Mouse (Mus musculus) adrenal gland, adult (tissue): Measurements from ENCODE around the gene Adprh.

ENCODE experiments used
- DNase-seq, 2 experiments: peaks; one replicate each; pipeline ENCODE4 v3.0.0; 2022 to 2023; ENCODE audit warnings: low spot score in 1 of 2; ENCODE audit not compliant: inconsistent age in 2 of 2

Gene Adprh

DNA sequence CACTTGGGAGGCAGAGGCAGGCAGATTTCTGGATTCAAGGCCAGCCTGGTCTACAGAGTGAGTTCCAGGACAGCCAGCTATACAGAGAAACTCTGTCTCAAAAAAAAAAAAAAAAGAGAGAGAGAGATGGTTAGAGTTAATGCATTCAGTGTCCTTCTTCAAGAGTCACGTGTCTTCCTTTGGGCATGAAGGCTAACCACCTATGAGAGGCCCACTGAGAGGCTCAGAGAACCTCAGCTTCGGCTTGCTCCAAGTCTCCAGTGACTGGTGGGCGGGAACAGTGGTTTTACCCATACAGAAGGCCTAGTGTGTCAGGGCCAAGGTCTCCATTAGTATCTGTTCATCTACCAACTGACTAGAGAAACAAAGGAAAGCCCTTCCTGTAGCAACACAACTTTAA, 53.4 kb downstream of the Adprh start:
- no peak for DNase-seq

DNA sequence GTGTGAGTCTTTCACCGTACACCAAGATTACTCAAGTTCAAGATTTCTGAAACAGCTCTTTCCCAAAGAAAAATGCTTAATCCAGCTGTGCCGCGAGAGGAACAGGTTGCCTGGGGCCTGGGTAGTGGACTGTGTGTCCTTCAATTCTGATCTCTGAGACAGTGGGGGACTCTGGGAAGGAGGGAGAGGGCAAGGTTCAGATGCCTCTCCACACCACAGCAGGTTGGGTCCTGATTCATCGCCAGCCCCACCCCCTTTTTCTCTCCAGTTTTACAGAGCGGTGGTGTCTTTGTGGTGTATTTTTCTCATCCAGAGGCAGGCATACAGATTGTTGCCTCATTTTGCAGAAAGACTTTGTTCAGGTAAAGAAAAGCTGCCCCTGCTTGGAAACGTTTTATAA, 54.2 kb downstream of the Adprh start:
- no peak for DNase-seq

DNA sequence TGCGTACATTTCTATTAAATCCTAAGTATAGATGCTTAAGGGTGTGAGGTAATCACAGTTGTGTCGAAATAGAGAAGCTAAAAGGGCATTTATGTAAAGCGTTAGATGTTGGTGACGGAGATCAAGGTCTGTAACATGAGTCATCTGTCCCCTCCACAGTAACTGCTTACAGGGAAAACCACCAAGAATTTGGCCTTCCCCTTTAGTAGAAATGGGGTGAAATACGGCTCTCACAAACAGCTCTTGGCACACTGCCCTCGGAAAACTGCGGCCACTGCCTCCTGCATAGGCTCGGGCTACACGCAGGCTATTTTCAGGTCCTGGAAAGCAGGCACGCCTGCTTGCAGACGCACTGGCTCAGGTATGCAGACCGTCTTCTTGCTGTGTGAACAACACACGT, 56.3 kb downstream of the Adprh start:
- peak; percentile 95 to 98 for DNase-seq

DNA sequence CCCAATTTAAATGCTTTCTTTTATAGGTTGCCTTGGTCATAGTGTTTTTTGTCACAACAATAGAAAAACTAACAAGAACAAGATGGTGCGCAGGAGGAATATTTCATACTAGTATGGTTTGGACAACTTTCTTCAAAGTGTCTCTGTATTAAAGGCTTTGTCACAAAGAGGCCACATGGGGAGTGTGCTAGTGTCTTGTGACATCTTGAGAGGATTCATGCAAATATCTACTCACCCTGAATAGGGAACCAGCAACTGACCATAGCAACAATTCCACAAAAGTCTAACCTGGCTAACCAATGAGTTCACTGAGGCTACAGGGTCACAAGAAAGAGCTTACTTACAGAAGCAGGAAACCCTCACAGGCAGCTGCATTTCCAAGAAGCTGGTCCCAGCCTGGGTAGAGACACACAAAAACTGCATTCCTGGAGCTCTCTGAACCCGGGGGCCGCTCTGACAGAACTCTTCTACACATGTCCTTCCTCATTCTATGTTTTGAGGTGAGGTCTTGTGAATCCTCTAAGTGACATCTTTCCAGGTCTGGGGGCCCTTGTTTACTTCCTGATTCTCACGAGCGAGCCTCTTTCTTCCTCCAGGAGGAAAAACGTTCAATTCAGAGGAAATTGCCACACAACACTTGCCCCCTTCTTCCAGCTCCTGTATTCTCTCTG, 57.3 kb downstream of the Adprh start:
- DNase-seq, result peak in 1 of 2 experiments; percentile 69

DNA sequence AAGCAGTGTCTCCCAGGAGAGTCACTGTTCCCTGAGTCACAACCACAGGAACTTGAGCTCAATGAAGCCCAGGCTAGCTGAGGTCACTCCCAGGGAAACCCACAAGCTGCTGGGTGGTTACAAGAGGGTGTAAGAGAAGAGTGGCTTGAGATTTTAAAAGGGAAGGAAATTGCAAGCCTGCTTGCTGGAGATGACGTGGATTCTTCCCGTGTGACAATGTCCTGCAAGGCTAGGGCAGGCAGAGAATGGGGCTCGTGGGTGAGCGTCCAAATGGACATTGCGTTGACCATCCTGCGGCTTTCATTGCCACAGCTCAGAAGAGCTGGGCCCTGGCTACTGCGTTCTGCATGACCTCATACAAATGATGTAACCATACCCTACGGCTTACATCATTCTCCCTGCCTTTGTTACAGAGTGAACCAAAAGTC, 58.3 kb downstream of the Adprh start:
- DNase-seq, result no peak
